Mouse (Mus musculus): Measurements from ENCODE around the gene Ppie.

DNA sequence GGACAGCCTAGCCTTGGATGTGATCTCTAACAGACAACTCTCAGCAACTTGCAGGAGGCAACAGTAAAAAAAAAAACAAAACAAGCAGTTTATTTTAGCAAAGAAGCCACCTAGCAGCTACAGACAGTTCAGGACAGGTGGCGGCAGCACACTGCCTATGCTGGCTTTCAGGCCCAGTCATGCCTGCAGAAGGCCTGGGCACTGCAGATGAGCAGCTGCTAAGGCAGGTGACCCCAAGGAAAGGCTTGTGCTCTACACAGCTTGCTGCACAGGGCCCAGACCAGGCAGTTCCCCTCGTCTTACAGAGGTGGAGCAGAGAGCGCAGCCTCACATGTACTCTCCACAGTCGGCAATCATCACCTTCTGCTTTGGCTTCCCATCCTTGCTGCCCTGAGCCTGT lies 12.7 kb downstream of the Ppie start:
- TF ChIP-seq CTCF (IDR thresholded peaks at IDR 0.05; ENCODE audit: insufficient read depth, low read length) (no peak), POLR2A (IDR thresholded peaks at IDR 0.05; ENCODE audit: borderline replicate concordance, extremely low read depth, low read depth, low read length) (no peak)
